Mouse (Mus musculus) CH12.LX (cell line): Measurements from ENCODE around the gene Nat14. TPM values are rescaled to one million over a fixed set of nuclear protein-coding genes. Genes with fewer than 3 reads are reported as not detected.

Experiments used
- DNase-seq: peaks from one replicate; pipeline ENCODE4 v3.0.0-alpha.2; 2013; ENCODE audit errors: extremely low read depth
- H3K27ac ChIP-seq: 2 replicates; pipeline ENCODE4 v1.5.1; 2012; ENCODE audit warnings: low read depth, mild to moderate bottlenecking, control low read depth, moderate library complexity; ENCODE audit not compliant: insufficient read depth
- H3K27me3 ChIP-seq: replicated peaks from 2 replicates; pipeline ENCODE3; 2012; ENCODE audit warnings: inconsistent platforms
- H3K36me3 ChIP-seq, 2 experiments: replicated peaks in 1 of 2; 2 replicates each; pipeline versions ENCODE3 to v1.6.1; 2012; ENCODE audit warnings: inconsistent platforms in 1 of 2, low read length in 1 of 2, mild to moderate bottlenecking in 1 of 2, mixed read lengths in 1 of 2, moderate library complexity in 1 of 2; ENCODE audit not compliant: control insufficient read depth in 1 of 2, insufficient read depth in 1 of 2
- H3K4me1 ChIP-seq, 2 experiments: 2 replicates each; pipeline ENCODE4 v1.6.1; 2012; ENCODE audit warnings: inconsistent platforms in 1 of 2, moderate library complexity in 1 of 2; ENCODE audit not compliant: insufficient read depth in 2 of 2, control insufficient read depth in 1 of 2
- H3K4me2 ChIP-seq: 2 replicates; pipeline ENCODE4 v1.6.1; 2012; ENCODE audit warnings: low read depth, mild to moderate bottlenecking, control low read depth; ENCODE audit not compliant: poor library complexity, insufficient read depth, severe bottlenecking
- H3K4me3 ChIP-seq, 3 experiments: fragments of 150-350 bp in 1 of 3; sonication (generic) in 1 of 3; replicated peaks in 1 of 3; 2 replicates each; pipeline versions ENCODE3 to v1.5.1; 2011 to 2012; ENCODE audit warnings: low read depth in 2 of 3, low read length in 2 of 3, mild to moderate bottlenecking in 2 of 3, moderate library complexity in 2 of 3, control low read depth in 1 of 3, improper control_type of control experiment in 1 of 3, inconsistent platforms in 1 of 3, mixed read lengths in 1 of 3; ENCODE audit not compliant: poor library complexity in 1 of 3
- H3K79me2 ChIP-seq: replicated peaks from 2 replicates; pipeline ENCODE4 v1.6.1; 2012; ENCODE audit warnings: mild to moderate bottlenecking, moderate library complexity; ENCODE audit not compliant: control insufficient read depth, poor library complexity, insufficient read depth, severe bottlenecking; ENCODE audit errors: extremely low read depth
- H3K9ac ChIP-seq: 2 replicates; pipeline ENCODE4 v1.6.1; 2012; ENCODE audit warnings: low read depth, mild to moderate bottlenecking, control low read depth, moderate library complexity; ENCODE audit not compliant: insufficient read depth
- H3K9me3 ChIP-seq: replicated peaks from 2 replicates; pipeline ENCODE3; 2012; ENCODE audit warnings: low read length, inconsistent platforms, mixed read lengths
- BHLHE40 ChIP-seq: IDR thresholded peaks from 2 replicates; pipeline ENCODE4 v1.6.1; 2011; ENCODE audit warnings: mild to moderate bottlenecking, low read depth, low read length, improper control_type of control experiment
- CHD1 ChIP-seq: IDR thresholded peaks from 2 replicates; pipeline ENCODE4 v1.6.1; 2012; ENCODE audit warnings: low read depth, low read length, improper control_type of control experiment, inconsistent platforms
- CHD2 ChIP-seq: IDR thresholded peaks from 2 replicates; pipeline ENCODE4 v1.6.1; 2011; ENCODE audit warnings: low read length, improper control_type of control experiment
- CTCF ChIP-seq, 2 experiments: IDR thresholded peaks in 1 of 2; conservative IDR thresholded peaks in 1 of 2; 2 replicates each; pipeline ENCODE4 v1.5.1; 2011 to 2012; ENCODE audit warnings: low read depth in 2 of 2, low read length in 2 of 2, improper control_type of control experiment in 1 of 2, inconsistent platforms in 1 of 2, mild to moderate bottlenecking in 1 of 2, moderate library complexity in 1 of 2
- ELF1 ChIP-seq: IDR thresholded peaks from 2 replicates; pipeline ENCODE4 v1.6.1; 2014; ENCODE audit warnings: low read depth, mild to moderate bottlenecking, inconsistent platforms, low read length, improper control_type of control experiment
- ETS1 ChIP-seq: conservative IDR thresholded peaks from 2 replicates; pipeline ENCODE4 v1.6.1; 2012; ENCODE audit warnings: low read depth, mild to moderate bottlenecking, inconsistent platforms, low read length, improper control_type of control experiment, moderate library complexity
- GABPA ChIP-seq: IDR thresholded peaks from 2 replicates; pipeline ENCODE4 v1.6.1; 2012; ENCODE audit warnings: low read depth, low read length, improper control_type of control experiment, inconsistent platforms; ENCODE audit not compliant: insufficient replicate concordance
- HCFC1 ChIP-seq: IDR thresholded peaks from 2 replicates; pipeline ENCODE4 v1.6.1; 2012; ENCODE audit warnings: low read depth, mild to moderate bottlenecking, inconsistent platforms, low read length, improper control_type of control experiment
- JUN ChIP-seq: IDR thresholded peaks from 2 replicates; pipeline ENCODE4 v1.6.1; 2011; ENCODE audit warnings: low read depth, mild to moderate bottlenecking, low read length, improper control_type of control experiment, moderate library complexity; ENCODE audit not compliant: insufficient read depth
- JUND ChIP-seq: conservative IDR thresholded peaks from 2 replicates; pipeline ENCODE4 v1.6.1; 2011; ENCODE audit warnings: low read depth, low read length, improper control_type of control experiment
- KAT2A ChIP-seq: IDR thresholded peaks from 2 replicates; pipeline ENCODE4 v1.6.1; 2012; ENCODE audit warnings: low read length, improper control_type of control experiment, inconsistent platforms; ENCODE audit not compliant: insufficient replicate concordance
- MAFK ChIP-seq: IDR thresholded peaks from 2 replicates; pipeline ENCODE4 v1.6.1; 2011; ENCODE audit warnings: low read length, improper control_type of control experiment; ENCODE audit not compliant: insufficient replicate concordance
- MAX ChIP-seq: IDR thresholded peaks from 2 replicates; pipeline ENCODE4 v1.6.1; 2011; ENCODE audit warnings: low read length, improper control_type of control experiment
- NELFE ChIP-seq: IDR thresholded peaks from 2 replicates; pipeline ENCODE4 v1.6.1; 2011; ENCODE audit warnings: low read depth, low read length, improper control_type of control experiment
- NRF1 ChIP-seq: IDR thresholded peaks from 2 replicates; pipeline ENCODE4 v1.6.1; 2014; ENCODE audit warnings: low read depth, mild to moderate bottlenecking, inconsistent platforms, low read length, improper control_type of control experiment, moderate library complexity
- PAX5 ChIP-seq: IDR thresholded peaks from 2 replicates; pipeline ENCODE4 v1.6.1; 2012; ENCODE audit warnings: low read length, inconsistent platforms, mixed read lengths
- POLR2A ChIP-seq: IDR thresholded peaks from 2 replicates; pipeline ENCODE4 v1.6.1; 2011; ENCODE audit warnings: low read depth, mild to moderate bottlenecking, improper control_type of control experiment, low read length
- RCOR1 ChIP-seq: conservative IDR thresholded peaks from 2 replicates; pipeline ENCODE4 v1.6.1; 2012; ENCODE audit warnings: low read depth, mild to moderate bottlenecking, inconsistent platforms, low read length, improper control_type of control experiment
- SMC3 ChIP-seq: IDR thresholded peaks from 2 replicates; pipeline ENCODE4 v1.6.1; 2011; ENCODE audit warnings: low read depth, low read length, improper control_type of control experiment
- UBTF ChIP-seq: IDR thresholded peaks from 2 replicates; pipeline ENCODE4 v1.6.1; 2012; ENCODE audit warnings: low read depth, mild to moderate bottlenecking, inconsistent platforms, low read length, improper control_type of control experiment, moderate library complexity
- ZC3H11A ChIP-seq: IDR thresholded peaks from 2 replicates; pipeline ENCODE4 v1.6.1; 2012; ENCODE audit warnings: low read depth, mild to moderate bottlenecking, inconsistent platforms, low read length, improper control_type of control experiment
- ZMIZ1 ChIP-seq: IDR thresholded peaks from 2 replicates; pipeline ENCODE4 v1.6.1; 2012; ENCODE audit warnings: low read depth, mild to moderate bottlenecking, inconsistent platforms, low read length, improper control_type of control experiment
- ZNF384 ChIP-seq: IDR thresholded peaks from 2 replicates; pipeline ENCODE4 v1.6.1; 2012; ENCODE audit warnings: low read depth, low read length, improper control_type of control experiment, inconsistent platforms
- dilution Hi-C: fragments of 300-500 bp; cut with MboI; formaldehyde crosslinking; loops from 2 replicates; pipeline ENCODE4 v1.14.3; 2020; ENCODE audit warnings: low sequenced_read_pairs; ENCODE audit not compliant: extremely low pct_unique_long_range_greater_than_20kb, extremely low pct_ligation_motif_present
- in situ Hi-C: fragments of 300-500 bp; cut with MboI; formaldehyde crosslinking; loops from 3 replicates; pipeline ENCODE4 v1.14.3; 2019; ENCODE audit warnings: low sequenced_read_pairs, low pct_ligation_motif_present, low pct_unique_long_range_greater_than_20kb, mixed read lengths
- polyA plus RNA-seq: library from polyadenylated mRNA; unstranded; fragments of >175 nt; gene quantifications from 2 replicates; pipeline ENCODE4 v1.2.1, GENCODE M21; 2012; ENCODE audit warnings: low read depth; ENCODE audit not compliant: insufficient read length
- total RNA-seq, 2 experiments: library from RNA; depleted of rRNA; stranded (reverse); fragments of 300-350 nt in 1 of 2; fragments of >200 nt in 1 of 2; gene quantifications; 2 replicates each; pipeline ENCODE4 v1.2.3; 2012 to 2014

Gene Nat14
- total and polyA plus RNA-seq, 3 experiments = 0.27 to 1.3 (median 0.97) TPM

DNA sequence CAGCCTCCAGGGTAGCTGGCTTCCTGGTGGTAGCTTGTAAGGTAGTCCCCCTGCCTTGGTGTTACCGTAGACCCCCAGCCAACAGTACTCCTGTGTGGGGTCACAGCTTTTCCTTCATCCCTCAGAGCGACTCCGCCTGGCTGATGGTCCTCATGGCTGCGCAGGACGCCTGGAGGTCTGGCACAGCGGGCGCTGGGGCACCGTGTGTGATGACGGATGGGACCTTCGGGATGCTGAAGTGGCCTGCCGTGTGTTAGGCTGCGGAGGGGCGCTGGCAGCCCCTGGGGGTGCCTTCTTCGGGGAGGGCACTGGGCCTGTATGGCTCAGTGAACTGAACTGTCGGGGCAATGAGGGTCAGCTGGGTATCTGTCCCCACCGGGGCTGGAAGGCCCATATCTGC lies 5.0 kb downstream of the Nat14 start:
- H3K27me3 ChIP-seq = no peaks in the 10 kb centered on the region
- in situ Hi-C loops = no loop called here
- dilution Hi-C loops = no loop called here

DNA sequence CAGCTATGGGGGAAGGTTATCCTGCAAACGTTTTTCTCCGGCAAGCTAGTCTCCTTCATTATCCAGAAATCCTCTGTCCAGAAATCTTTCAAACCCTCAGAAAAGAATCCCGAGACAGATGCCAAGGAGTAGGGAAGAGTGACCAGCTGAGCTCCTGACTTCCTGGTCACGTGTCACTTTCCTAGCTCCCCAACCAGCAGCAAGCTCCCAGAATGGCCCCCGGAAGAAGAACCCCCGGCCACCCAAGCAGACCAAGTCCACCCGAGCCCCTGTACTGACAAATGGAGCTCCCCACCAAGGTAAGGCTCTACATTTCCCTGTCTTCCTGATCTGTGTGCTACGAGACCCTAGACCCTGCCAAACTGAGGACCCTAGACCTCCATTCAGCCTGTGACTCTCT lies 5.9 kb downstream of the Nat14 start:
- Histone ChIP-seq H3K4me2 (no peak overlapping the region), H3K27ac (no peak overlapping the region), H3K79me2 (no peaks in the 10 kb centered on the region), H3K4me3 (no peak overlapping the region), H3K36me3 (no peaks in the 10 kb centered on the region), H3K9me3 (no peaks in the 10 kb centered on the region), H3K27me3 (no peaks in the 10 kb centered on the region), H3K9ac (no peak overlapping the region), H3K4me1 (peaks cover 2 to 30% of the 10 kb centered on the region in 2 experiments)
- dilution Hi-C loops = no loop called here
- no peak for DNase-seq
- no peak for TF ChIP-seq ETS1
- no peak for TF ChIP-seq KAT2A
- TF ChIP-seq ELF1 = no peak
- no peak for TF ChIP-seq MAX
- no peak for TF ChIP-seq CHD2
- TF ChIP-seq BHLHE40 = no peak
- TF ChIP-seq ZC3H11A = no peak
- TF ChIP-seq CHD1 = no peak
- no peak for TF ChIP-seq GABPA
- TF ChIP-seq MAFK = no peak
- no peak for TF ChIP-seq UBTF
- no peak for TF ChIP-seq POLR2A
- in situ Hi-C loops = no loop called here

More for the DNA sequence above, 5.0 kb downstream of the Nat14 start:
- Histone ChIP-seq H3K79me2 (no peaks in the 10 kb centered on the region), H3K4me3 (no peak overlapping the region), H3K27ac (no peak overlapping the region), H3K9me3 (no peaks in the 10 kb centered on the region), H3K4me1 (peaks cover 5 to 23% of the 10 kb centered on the region in 2 experiments), H3K36me3 (peaks cover 0 to 2% of the 10 kb centered on the region in 2 experiments), H3K9ac (no peak overlapping the region), H3K4me2 (no peak overlapping the region)
- TF ChIP-seq UBTF = no peak
- TF ChIP-seq ZMIZ1 = no peak
- TF ChIP-seq ZNF384 = no peak
- no peak for TF ChIP-seq ETS1
- no peak for TF ChIP-seq CTCF (conservative IDR thresholded peaks at IDR 0.05 in 1 of 2, IDR thresholded peaks at IDR 0.05 in 1 of 2; ENCODE audit: low read depth in 2 of 2, low read length in 2 of 2)
- TF ChIP-seq SMC3 = no peak
- no peak for TF ChIP-seq RCOR1
- no peak for TF ChIP-seq PAX5
- no peak for TF ChIP-seq JUND
- TF ChIP-seq KAT2A = no peak
- no peak for TF ChIP-seq NELFE
- no peak for TF ChIP-seq JUN
- TF ChIP-seq CHD1 = no peak
- no peak for TF ChIP-seq HCFC1
- no peak for TF ChIP-seq NRF1
- no peak for TF ChIP-seq POLR2A
- no peak for DNase-seq
